ENCODE assay signal across 9 mouse cellular contexts in genomic region chr4:106493639-106494038, GRCm38 (mm10). TPM values are rescaled to one million over a fixed set of nuclear protein-coding genes. Genes with fewer than 3 reads are reported as not detected.
DNase-seq lines count a peak whose midpoint lies in the region; ATAC-seq and TF ChIP-seq lines count a peak whose summit lies in the region.
"Had no signal": no experiment of that assay in that cellular context is flagged by ENCODE, and none has a peak within 500 bp of the region (broad histone marks: within the 10 kb centered on the region; RNA-seq: fewer than 3 reads in every experiment).

No protein-coding gene starts in this region.

- in situ Hi-C loops in ES-E14 (cut with MboI; ENCODE audit: low sequenced_read_pairs in 2 of 2, unreplicated experiment in 2 of 2) = no loop called here

- H3K27ac ChIP-seq in ES-E14 (ENCODE audit: insufficient read depth, low read depth, low read length, poor library complexity, severe bottlenecking) = no peak overlapping the region
- no peak overlapping the region for H3K27ac ChIP-seq in cortical plate, adult 2 months (ENCODE audit: insufficient read depth, low read length)
- no peak overlapping the region for H3K27ac ChIP-seq in forebrain, embryonic 13.5 days

- peak; percentile 53 for DNase-seq in kidney, postnatal 10 days
- DNase-seq in kidney, adult 18-20 months = no peak
- peak; percentile 29 for DNase-seq in ES-E14 (ENCODE audit: low read depth, low spot score)
- peak; percentile 22 for DNase-seq in naive thymus-derived CD4-positive, alpha-beta T cell, adult 2 months (ENCODE audit: low read depth)
- no peak for DNase-seq in yolk sac, embryonic 10.5 days (ENCODE audit: low spot score)
- DNase-seq: cerebellum, adult 9-10 months had no signal

- WGBS in forebrain, embryonic 13.5 days = 82% methylated on average over 2 of the region's 2 CpGs

- peak; percentile 13; the same call in 1 of the 2 replicates for TF ChIP-seq CTCF in cortical plate, adult 2 months (IDR thresholded peaks at IDR 0.05; ENCODE audit: extremely low read depth, insufficient read depth, low read length)

- H3K9ac ChIP-seq in ES-E14 (ENCODE audit: insufficient read depth, low read depth, low read length, poor library complexity, severe bottlenecking) = no peak overlapping the region
- no peak overlapping the region for H3K9ac ChIP-seq in forebrain, embryonic 13.5 days

- no peak for ATAC-seq in forebrain, embryonic 13.5 days

- no peaks in the 10 kb centered on the region for H3K27me3 ChIP-seq in forebrain, embryonic 13.5 days

- no peaks in the 10 kb centered on the region for H3K36me3 ChIP-seq in ES-E14 (ENCODE audit: control insufficient read depth, insufficient read depth, low read length, poor library complexity, severe bottlenecking)
- H3K36me3 ChIP-seq in forebrain, embryonic 13.5 days (ENCODE audit: poor library complexity, severe bottlenecking) = no peaks in the 10 kb centered on the region

- TF ChIP-seq POLR2A in cortical plate, adult 2 months (IDR thresholded peaks at IDR 0.05; ENCODE audit: extremely low read depth, insufficient read depth, low read length) = no peak

- no peak overlapping the region for H3K4me2 ChIP-seq in forebrain, embryonic 13.5 days

- H3K4me3 ChIP-seq in ES-E14 (ENCODE audit: insufficient read depth in 1 of 2, low read depth in 1 of 2, low read length in 2 of 2, poor library complexity in 1 of 2, severe bottlenecking in 1 of 2) = no peak overlapping the region
- no peak overlapping the region for H3K4me3 ChIP-seq in cortical plate, adult 2 months (ENCODE audit: insufficient read depth, low read length)
- H3K4me3 ChIP-seq in forebrain, embryonic 13.5 days = no peak overlapping the region
- H3K4me3 ChIP-seq: megakaryocyte, embryonic 14.5 days had no signal

- H3K9me3 ChIP-seq in ES-E14 (ENCODE audit: control insufficient read depth, insufficient read depth, low read depth, low read length) = no peaks in the 10 kb centered on the region
- no peaks in the 10 kb centered on the region for H3K9me3 ChIP-seq in forebrain, embryonic 13.5 days (replicated peaks)
- H3K9me3 ChIP-seq: megakaryocyte, embryonic 14.5 days had no signal

- H3K4me1 ChIP-seq in ES-E14 (ENCODE audit: control insufficient read depth in 2 of 2, insufficient read depth in 2 of 2, low read length in 2 of 2, poor library complexity in 1 of 2) = no peaks in the 10 kb centered on the region
- H3K4me1 ChIP-seq in cortical plate, adult 2 months (ENCODE audit: control insufficient read depth, insufficient read depth, low read length) = peaks cover 2% of the 10 kb centered on the region
- H3K4me1 ChIP-seq in forebrain, embryonic 13.5 days = peaks cover 7% of the 10 kb centered on the region; the same call in 1 of the 2 replicates
- H3K4me1 ChIP-seq: megakaryocyte, embryonic 14.5 days had no signal

TF ChIP-seq in ES-E14, 5 proteins besides CTCF, POLR2A, EP300 and RAD21:
- TF ChIP-seq CHD2 (IDR thresholded peaks at IDR 0.05; ENCODE audit: low read depth, low read length) = no peak
- no peak for TF ChIP-seq ZC3H11A (IDR thresholded peaks at IDR 0.05; ENCODE audit: borderline replicate concordance, low read depth, low read length)
- no peak for TF ChIP-seq ZNF384 (IDR thresholded peaks at IDR 0.05; ENCODE audit: low read depth, low read length)
- no peak for TF ChIP-seq MAFK (IDR thresholded peaks at IDR 0.05; ENCODE audit: insufficient read depth, low read depth, low read length)
- TF ChIP-seq HCFC1 (IDR thresholded peaks at IDR 0.05; ENCODE audit: borderline replicate concordance, insufficient read depth, low read length) = no peak
TF ChIP-seq in ES-E14: peak in this region for 0.

RNA-seq across cellular contexts. Expression of gene Bsnd, which starts 1.6 kb away (rescaled TPM):
- 0.09 TPM in 1 of 2 replicates, not detected in the other for total RNA-seq in ES-E14 (2012; rRNA removed)
- polyA plus RNA-seq in cortical plate, adult 2 months (2012; rRNA removed) = not detected in 2 replicates
- polyA plus RNA-seq in forebrain, embryonic 13.5 days (2015; fragmentation: Nextera tagmentation; extraction: Ambion mirVana) = not detected in 2 replicates

RNA-seq across cellular contexts. Expression of gene Pcsk9, which starts 29.5 kb away (rescaled TPM):
- 1.6 and 2.9 TPM in 2 replicates for total RNA-seq in ES-E14 (2012; rRNA removed)
- 1.7 and 2.2 TPM in 2 replicates for polyA plus RNA-seq in cortical plate, adult 2 months (2012; rRNA removed)
- 1.1 and 2.5 TPM in 2 replicates for polyA plus RNA-seq in forebrain, embryonic 13.5 days (2015; fragmentation: Nextera tagmentation; extraction: Ambion mirVana)

Comparison
In these comparisons a context has a peak if more than half of its experiments do, and no peak if none do; other contexts are left out.
1. DNase-seq: peak in kidney, postnatal 10 days (single experiment), ES-E14 (single experiment) and naive thymus-derived CD4-positive, alpha-beta T cell, adult 2 months (single experiment); none in kidney, adult 18-20 months (single experiment) and yolk sac, embryonic 10.5 days (single experiment).